Mouse (Mus musculus) forebrain, embryonic 10.5 days (tissue): Measurements from ENCODE around the gene Gm1123. TPM values are rescaled to one million over a fixed set of nuclear protein-coding genes. Genes with fewer than 3 reads are reported as not detected.

Source experiments
- DNase-seq: peaks from one replicate; pipeline ENCODE4 v3.0.0-alpha.2; 2017; ENCODE audit warnings: low spot score; ENCODE audit errors: extremely low spot score
- H3K27ac ChIP-seq: fragments of 300-500 bp; sonication (generic); 2 replicates; pipeline ENCODE4 v1.5.1; 2016; ENCODE audit warnings: mild to moderate bottlenecking
- H3K27me3 ChIP-seq: fragments of 300-500 bp; sonication (generic); 2 replicates; pipeline ENCODE4 v1.6.1; 2016; ENCODE audit warnings: mild to moderate bottlenecking; ENCODE audit not compliant: poor library complexity, severe bottlenecking
- H3K36me3 ChIP-seq: fragments of 300-500 bp; sonication (generic); replicated peaks from 2 replicates; pipeline ENCODE4 v1.6.1; 2016; ENCODE audit warnings: mild to moderate bottlenecking, moderate library complexity
- H3K4me1 ChIP-seq: fragments of 300-500 bp; sonication (generic); 2 replicates; pipeline ENCODE4 v1.6.1; 2016
- H3K4me3 ChIP-seq: fragments of 300-500 bp; sonication (generic); 2 replicates; pipeline ENCODE4 v1.5.1; 2016; ENCODE audit warnings: mild to moderate bottlenecking, moderate library complexity
- H3K9me3 ChIP-seq: fragments of 300-500 bp; sonication (generic); 2 replicates; pipeline ENCODE4 v1.6.1; 2016; ENCODE audit warnings: mild to moderate bottlenecking, moderate library complexity
- WGBS: fragments of 180-500 bp; shearing (Covaris S2); methylation state at CpG from one replicate; pipeline ENCODE4 v1.1.7; 2016; 5-methylcytosine and 5-hydroxymethylcytosine counted together
- polyA plus RNA-seq: library from polyadenylated mRNA; unstranded; fragments of >200 nt; fragmentation: Nextera tagmentation; extraction: Ambion mirVana; gene quantifications from 2 replicates; pipeline ENCODE4 v1.2.1, GENCODE M21; 2016

The Gm1123 gene
- polyA plus RNA-seq, 1 experiment from 2014 or later, result not detected

DNA sequence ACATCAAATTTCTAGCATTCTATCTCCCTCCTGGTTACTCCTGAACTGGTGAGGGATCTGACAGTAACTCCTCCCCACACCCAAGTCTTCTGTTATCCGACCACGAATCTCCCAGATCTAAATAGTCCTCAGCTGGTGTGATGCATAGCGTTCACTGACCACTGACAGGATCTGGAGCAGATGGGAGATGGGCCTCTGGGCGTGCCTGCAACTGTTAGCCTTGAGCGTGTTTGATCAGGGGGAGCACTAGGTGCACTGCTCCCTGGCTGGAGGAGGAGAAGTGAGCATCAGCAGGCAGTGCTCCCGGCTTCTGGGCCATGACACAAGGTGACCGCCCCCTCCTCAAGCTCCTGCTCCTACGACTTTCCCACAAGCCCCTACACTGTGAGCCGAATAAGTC lies 6.5 kb upstream of the Gm1123 start:
- WGBS, result 84% methylated on average over 9 of the region's 9 CpGs
- H3K27ac ChIP-seq, result no peak overlapping the region
- DNase-seq, result no peak

DNA sequence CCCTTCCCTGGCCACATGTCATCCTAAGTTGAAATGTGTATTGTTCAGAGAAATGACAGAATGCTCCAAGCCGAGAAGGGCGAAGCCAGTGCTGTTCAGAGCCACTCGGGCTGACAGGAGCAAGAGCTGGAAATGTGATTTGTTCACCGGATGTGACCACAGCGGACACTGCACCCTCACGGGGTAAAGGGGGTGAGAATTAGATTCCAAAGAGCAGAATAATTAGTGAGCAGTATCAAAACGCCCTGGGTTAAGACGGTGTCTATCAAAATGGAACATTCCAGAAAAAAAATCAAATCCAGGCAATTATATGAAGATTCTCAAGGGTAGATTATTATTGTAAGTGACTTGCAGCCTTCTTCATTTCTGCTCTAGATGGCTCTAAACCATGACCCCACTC lies 1.4 kb downstream of the Gm1123 start:
- Histone ChIP-seq H3K27ac (no peak overlapping the region), H3K4me3 (no peak overlapping the region)

More for the DNA sequence above, 6.5 kb upstream of the Gm1123 start:
- H3K4me1 ChIP-seq, result no peaks in the 10 kb centered on the region
- peaks cover 49% of the 10 kb centered on the region for H3K36me3 ChIP-seq
- no peaks in the 10 kb centered on the region for H3K9me3 ChIP-seq
- H3K27me3 ChIP-seq, result no peaks in the 10 kb centered on the region
- H3K4me3 ChIP-seq, result no peak overlapping the region

DNA sequence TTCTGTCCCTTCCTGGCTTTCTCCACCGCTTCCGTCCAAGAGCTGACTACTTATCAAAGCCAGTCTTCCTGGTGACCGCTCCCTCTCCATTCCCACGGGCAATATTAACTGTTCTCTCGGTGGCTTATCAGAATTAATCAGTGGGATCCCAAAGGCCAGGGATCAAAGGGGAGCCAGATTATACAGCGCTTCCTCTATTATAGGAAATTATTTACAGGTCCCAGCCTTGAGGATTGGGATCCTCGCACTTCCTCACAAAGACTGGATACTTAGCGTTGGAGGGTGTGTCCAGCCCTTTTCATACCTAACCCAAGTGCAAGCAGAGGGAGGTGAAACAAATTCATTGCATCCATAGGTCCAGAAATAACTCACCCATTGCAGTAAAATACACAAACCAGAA lies 3.5 kb downstream of the Gm1123 start:
- no peak for DNase-seq
- Histone ChIP-seq H3K27me3 (no peaks in the 10 kb centered on the region), H3K27ac (no peak overlapping the region), H3K9me3 (no peaks in the 10 kb centered on the region), H3K4me3 (no peak overlapping the region), H3K36me3 (peaks cover 2% of the 10 kb centered on the region; the same call in 1 of the 2 replicates), H3K4me1 (no peaks in the 10 kb centered on the region)
- WGBS, result 87% methylated on average over 8 of the region's 8 CpGs

More for the DNA sequence above, 1.4 kb downstream of the Gm1123 start:
- Histone ChIP-seq H3K9me3 (no peaks in the 10 kb centered on the region), H3K36me3 (peaks cover 9% of the 10 kb centered on the region), H3K27me3 (no peaks in the 10 kb centered on the region), H3K4me1 (no peaks in the 10 kb centered on the region)
- no peak for DNase-seq
- 88% methylated on average over 8 of the region's 8 CpGs for WGBS

DNA sequence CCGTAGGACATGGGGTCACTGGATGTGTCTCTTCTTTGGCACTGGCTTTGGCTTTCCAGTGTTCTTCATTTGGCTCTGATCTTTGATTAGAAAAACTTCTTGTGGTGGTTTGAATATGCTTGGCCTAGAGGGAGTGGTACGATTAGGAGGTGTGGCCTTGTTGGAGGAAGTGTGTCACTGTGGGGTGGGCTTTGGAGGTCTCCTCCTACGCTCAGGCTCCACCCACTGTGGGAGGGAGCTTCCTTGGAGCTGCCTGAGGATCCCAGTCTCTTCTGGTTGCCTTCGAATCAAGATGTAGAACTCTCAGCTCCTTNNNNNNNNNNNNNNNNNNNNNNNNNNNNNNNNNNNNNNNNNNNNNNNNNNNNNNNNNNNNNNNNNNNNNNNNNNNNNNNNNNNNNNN lies 13.8 kb downstream of the Gm1123 start:
- WGBS, result 91% methylated on average over 4 of the region's 4 CpGs
- H3K27me3 ChIP-seq, result no peaks in the 10 kb centered on the region
- no peak overlapping the region for H3K4me3 ChIP-seq
- no peak for DNase-seq
- H3K27ac ChIP-seq, result no peak overlapping the region
- H3K9me3 ChIP-seq, result no peaks in the 10 kb centered on the region
- H3K4me1 ChIP-seq, result 0 out of 2 replicates have a peak, but pooled peaks cover 6% of the 10 kb centered on the region
- no peaks in the 10 kb centered on the region for H3K36me3 ChIP-seq

DNA sequence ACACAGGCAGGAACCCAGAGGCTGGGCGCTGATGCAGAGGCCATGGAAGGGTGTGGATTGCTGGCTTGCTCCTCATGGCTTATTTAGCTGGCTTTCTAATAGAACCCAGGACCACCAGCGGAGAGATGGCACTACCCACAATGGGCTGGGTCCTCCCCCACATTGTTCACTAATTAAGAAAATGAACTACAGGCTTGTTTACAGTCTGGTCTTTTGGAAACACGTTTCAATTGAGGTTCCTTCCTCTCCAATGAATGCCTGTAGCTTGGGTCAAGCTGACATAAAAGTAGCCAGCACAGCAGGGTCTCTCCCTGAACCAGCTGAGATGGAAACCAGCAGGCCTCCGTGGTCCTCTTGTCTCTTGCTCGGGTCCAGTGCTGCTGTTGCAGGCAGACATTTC lies 14.3 kb downstream of the Gm1123 start:
- Histone ChIP-seq H3K27ac (no peak overlapping the region), H3K4me3 (no peak overlapping the region), H3K4me1 (0 out of 2 replicates have a peak, but pooled peaks cover 6% of the 10 kb centered on the region), H3K27me3 (no peaks in the 10 kb centered on the region), H3K9me3 (no peaks in the 10 kb centered on the region), H3K36me3 (no peaks in the 10 kb centered on the region)
- DNase-seq, result no peak
- WGBS, result 29% methylated on average over 5 of the region's 5 CpGs

DNA sequence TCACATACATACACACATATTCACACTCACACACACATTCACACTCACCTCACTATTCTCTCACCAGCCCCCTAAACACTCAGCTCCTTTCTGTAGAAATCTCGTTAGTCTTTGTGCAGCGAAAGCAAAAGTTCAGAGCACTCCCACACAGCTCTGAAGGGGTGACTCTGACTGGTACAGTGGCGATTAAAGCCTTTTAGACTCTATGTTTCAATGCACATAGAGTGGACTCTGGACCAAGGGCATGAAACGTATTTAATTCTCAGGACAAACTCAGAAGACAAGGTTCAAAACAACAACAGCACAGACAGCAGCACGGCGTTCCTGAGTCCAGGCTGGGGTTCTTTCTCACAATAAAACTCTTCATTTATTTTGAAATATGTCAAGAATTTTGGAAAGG lies 17.8 kb downstream of the Gm1123 start:
- 84% methylated on average over 6 of the region's 6 CpGs for WGBS
- H3K27me3 ChIP-seq, result no peaks in the 10 kb centered on the region
- H3K27ac ChIP-seq, result no peak overlapping the region
- H3K4me3 ChIP-seq, result no peak overlapping the region
- no peaks in the 10 kb centered on the region for H3K36me3 ChIP-seq
- no peak for DNase-seq
- H3K4me1 ChIP-seq, result 0 out of 2 replicates have a peak, but pooled peaks cover 6% of the 10 kb centered on the region
- no peaks in the 10 kb centered on the region for H3K9me3 ChIP-seq

DNA sequence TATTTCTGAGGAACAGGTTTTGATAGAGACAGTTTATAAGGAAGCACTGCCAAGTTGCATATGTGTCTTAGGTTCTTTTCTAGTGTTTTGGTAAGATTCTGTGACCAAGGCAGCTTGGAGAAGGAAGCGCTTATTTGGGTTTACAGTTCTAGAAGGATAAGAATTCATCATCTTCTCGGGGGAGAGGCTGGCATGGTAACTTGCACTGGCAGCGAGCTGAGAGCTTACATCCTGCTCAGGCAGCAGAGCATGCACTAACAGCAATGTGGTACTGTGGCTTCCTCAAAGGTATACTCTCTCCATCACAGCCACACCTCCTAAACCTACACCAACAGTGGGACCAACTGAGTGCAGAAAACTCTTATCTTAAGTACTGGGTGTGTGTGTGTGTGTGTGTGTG lies 18.8 kb downstream of the Gm1123 start:
- 84% methylated on average over 3 of the region's 3 CpGs for WGBS
- Histone ChIP-seq H3K36me3 (no peaks in the 10 kb centered on the region), H3K27me3 (no peaks in the 10 kb centered on the region), H3K9me3 (no peaks in the 10 kb centered on the region), H3K4me1 (0 out of 2 replicates have a peak, but pooled peaks cover 6% of the 10 kb centered on the region), H3K27ac (no peak overlapping the region), H3K4me3 (no peak overlapping the region)
- DNase-seq, result no peak

DNA sequence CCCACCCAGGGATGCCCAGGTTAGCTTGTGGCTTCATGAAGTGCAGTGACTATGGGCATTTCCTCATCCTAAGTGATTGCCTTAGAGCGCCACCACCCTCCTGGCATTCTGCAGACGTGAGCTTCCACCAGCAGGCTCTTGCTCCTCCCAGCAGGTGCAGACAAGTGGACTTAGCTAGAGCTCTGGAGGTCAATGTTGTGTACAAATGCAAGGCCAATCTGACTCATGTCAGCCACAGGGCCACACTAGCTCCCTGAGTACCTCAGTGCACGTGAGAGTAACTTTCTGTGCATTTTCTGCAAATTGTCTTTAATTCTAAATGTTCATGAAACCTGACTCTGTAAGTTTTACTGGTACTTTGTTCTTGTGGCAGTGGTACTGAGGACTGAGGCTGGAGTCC lies 19.2 kb downstream of the Gm1123 start:
- DNase-seq, result no peak
- Histone ChIP-seq H3K27ac (no peak overlapping the region), H3K4me1 (0 out of 2 replicates have a peak, but pooled peaks cover 3% of the 10 kb centered on the region), H3K4me3 (no peak overlapping the region), H3K27me3 (no peaks in the 10 kb centered on the region), H3K36me3 (no peaks in the 10 kb centered on the region), H3K9me3 (no peaks in the 10 kb centered on the region)
- WGBS, result 77% methylated on average over 3 of the region's 3 CpGs

DNA sequence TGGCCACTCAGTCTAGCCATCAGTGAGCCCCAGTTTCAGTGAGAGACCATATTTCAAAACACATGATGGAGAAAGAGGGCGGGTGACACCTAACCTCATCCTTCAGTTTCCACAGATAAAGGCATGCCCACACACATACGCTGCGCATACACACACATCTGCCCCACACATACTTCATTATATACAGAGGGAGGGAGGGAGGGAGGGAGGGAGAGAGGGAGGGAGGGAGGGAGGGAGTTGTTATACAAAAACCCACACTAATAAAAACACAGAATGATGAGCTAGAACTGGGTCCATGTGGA lies 25.7 kb downstream of the Gm1123 start:
- H3K27me3 ChIP-seq, result no peaks in the 10 kb centered on the region
- H3K36me3 ChIP-seq, result peaks cover 13% of the 10 kb centered on the region
- no peaks in the 10 kb centered on the region for H3K4me1 ChIP-seq
- no peak for DNase-seq
- H3K9me3 ChIP-seq, result no peaks in the 10 kb centered on the region
- WGBS, result 98% methylated on average over 3 of the region's 3 CpGs
- H3K27ac ChIP-seq, result no peak overlapping the region
- H3K4me3 ChIP-seq, result no peak overlapping the region

DNA sequence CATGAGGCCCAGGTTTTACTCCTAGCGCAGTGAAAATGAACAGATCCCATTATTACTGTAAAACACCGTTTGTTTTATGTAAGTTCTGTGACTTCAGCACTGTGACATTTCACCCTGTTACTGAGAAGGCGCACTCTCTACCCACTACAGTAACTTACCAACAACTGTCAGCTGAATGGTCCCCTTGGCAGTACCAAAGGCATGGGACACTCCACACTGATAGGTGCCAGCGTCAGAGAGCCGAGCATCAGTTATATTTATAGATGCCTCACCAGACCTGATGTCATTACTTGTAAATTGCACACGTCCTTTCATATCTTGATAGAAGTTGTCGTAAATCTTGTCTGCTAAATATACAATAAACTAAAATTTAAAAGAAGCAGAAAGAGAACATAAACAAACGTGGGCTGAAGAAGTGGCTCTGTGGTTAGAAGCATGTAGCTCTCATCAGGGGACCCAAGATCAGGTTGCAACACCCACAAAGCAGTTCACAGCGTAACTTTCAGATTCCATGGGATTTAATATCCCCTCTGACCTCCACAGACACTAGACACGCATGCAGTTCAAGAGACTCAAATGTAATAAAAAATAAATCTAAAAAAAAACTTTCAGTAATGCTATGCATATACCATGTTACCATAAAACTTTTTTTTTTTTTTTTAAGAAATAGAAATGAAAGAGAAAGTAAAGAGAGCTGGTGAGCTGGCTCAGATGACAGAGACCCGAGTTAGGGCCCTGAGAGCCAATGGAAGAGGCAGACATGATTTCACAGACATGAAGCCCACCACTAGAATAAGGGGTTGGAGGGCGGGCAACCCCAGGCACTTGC lies 26.2 kb downstream of the Gm1123 start:
- no peaks in the 10 kb centered on the region for H3K4me1 ChIP-seq
- no peak overlapping the region for H3K4me3 ChIP-seq
- no peaks in the 10 kb centered on the region for H3K27me3 ChIP-seq
- peaks cover 17% of the 10 kb centered on the region for H3K36me3 ChIP-seq
- H3K27ac ChIP-seq, result no peak overlapping the region
- H3K9me3 ChIP-seq, result no peaks in the 10 kb centered on the region
- WGBS, result 90% methylated on average over 12 of the region's 12 CpGs
- no peak for DNase-seq

DNA sequence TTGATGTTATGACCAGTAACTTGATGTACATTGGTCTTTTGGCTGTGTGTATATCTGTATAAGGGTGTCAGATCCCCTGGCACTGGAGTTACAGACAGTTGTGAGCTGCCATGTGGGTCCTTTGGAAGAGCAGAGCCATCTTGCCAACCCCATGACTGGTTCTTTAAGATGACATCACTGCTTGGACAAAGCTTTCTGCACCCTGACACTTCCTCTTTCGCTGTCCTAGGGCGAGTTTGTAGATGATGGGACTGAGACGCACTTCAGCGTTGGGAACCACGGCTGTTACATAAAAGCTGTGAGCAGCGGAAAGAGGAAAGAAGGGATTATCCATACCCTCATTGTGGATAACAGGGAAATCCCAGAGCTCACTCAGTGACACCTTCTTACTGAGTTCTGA lies 34.2 kb downstream of the Gm1123 start:
- peaks cover 64% of the 10 kb centered on the region for H3K36me3 ChIP-seq

DNA sequence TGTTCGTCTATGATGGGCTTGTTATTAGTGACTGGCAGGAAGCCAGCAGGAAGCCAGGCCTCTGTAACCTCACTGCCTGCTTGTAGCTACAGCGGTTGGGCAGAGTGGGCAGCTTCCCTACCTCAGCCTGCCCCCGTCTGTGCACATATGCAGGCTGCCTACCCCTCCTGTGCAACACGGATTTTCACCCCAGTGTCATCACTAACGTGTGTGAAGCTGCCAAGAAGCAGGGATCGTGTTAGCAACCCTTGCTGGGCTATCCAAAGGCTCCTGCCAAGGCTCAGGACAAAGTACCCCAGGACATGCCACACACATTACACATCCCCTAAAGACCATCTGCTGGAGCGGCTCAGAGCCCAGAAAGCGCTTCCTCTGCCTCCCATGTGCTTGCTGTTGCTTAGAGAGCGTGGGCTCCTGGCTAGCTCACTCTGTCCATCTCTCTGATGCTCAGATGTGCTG lies 35.6 kb downstream of the Gm1123 start:
- Histone ChIP-seq H3K36me3 (peaks cover 58% of the 10 kb centered on the region), H3K27ac (no peak overlapping the region), H3K27me3 (no peaks in the 10 kb centered on the region), H3K4me1 (no peaks in the 10 kb centered on the region), H3K4me3 (no peak overlapping the region), H3K9me3 (no peaks in the 10 kb centered on the region)
- WGBS, result 91% methylated on average over 9 of the region's 9 CpGs
- DNase-seq, result no peak

More for the DNA sequence above, 34.2 kb downstream of the Gm1123 start:
- no peaks in the 10 kb centered on the region for H3K4me1 ChIP-seq
- no peak overlapping the region for H3K4me3 ChIP-seq
- no peak overlapping the region for H3K27ac ChIP-seq
- 93% methylated on average over 6 of the region's 6 CpGs for WGBS
- DNase-seq, result no peak
- no peaks in the 10 kb centered on the region for H3K27me3 ChIP-seq
- H3K9me3 ChIP-seq, result no peaks in the 10 kb centered on the region

DNA sequence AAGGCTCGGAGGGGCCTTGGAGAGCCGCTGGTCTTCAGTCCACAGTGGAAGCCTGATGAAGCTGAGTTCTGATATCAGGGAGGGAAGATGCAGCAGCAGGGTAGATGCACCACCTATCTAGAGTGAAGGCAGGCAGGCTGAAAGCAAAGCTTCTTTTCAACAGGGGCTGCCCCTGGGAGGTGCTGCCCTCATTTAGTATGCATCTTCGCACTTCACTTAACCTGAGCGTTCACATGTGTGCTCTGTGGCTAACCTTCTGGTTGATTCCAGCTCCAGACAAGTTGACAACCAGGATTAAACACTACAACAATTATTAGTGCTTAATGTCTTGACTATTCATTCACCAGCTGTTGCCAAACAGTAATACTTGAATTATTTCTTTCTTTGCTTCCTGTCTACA lies 41.4 kb downstream of the Gm1123 start:
- Histone ChIP-seq H3K36me3 (peaks cover 33% of the 10 kb centered on the region), H3K9me3 (no peaks in the 10 kb centered on the region), H3K27ac (no peak overlapping the region), H3K4me1 (no peaks in the 10 kb centered on the region), H3K4me3 (no peak overlapping the region), H3K27me3 (no peaks in the 10 kb centered on the region)
- no peak for DNase-seq
- WGBS, result 93% methylated on average over 4 of the region's 4 CpGs
